In genomic region chr11:114630044-114630443, GRCm38 (mm10) we compare ENCODE assay signal across 19 mouse cellular contexts. TPM values are rescaled to one million over a fixed set of nuclear protein-coding genes. Genes with fewer than 3 reads are reported as not detected.
DNase-seq lines count a peak whose midpoint lies in the region; ATAC-seq and TF ChIP-seq lines count a peak whose summit lies in the region.
"Had no signal": no experiment of that assay in that cellular context is flagged by ENCODE, and none has a peak within 500 bp of the region (broad histone marks: within the 10 kb centered on the region; RNA-seq: fewer than 3 reads in every experiment).

No protein-coding gene starts in this region.

- no peak for ATAC-seq in erythroid progenitor cell, adult 5-6 weeks (replicated peaks; ENCODE audit: low FRiP score, poor library complexity, severe bottlenecking)
- ATAC-seq: activated CD4-positive, CD25-positive, alpha-beta regulatory T cell, adult 4 months; forebrain, embryonic 14.5 days; intestine, embryonic 16.5 days; midbrain, embryonic 13.5 days had no signal

- peak; percentile 57 for TF ChIP-seq CTCF in layer of hippocampus, adult 2 months (conservative IDR thresholded peaks at IDR 0.05)
- TF ChIP-seq CTCF in bone marrow, adult 2 months (IDR thresholded peaks at IDR 0.05; ENCODE audit: control insufficient read depth, insufficient read depth, low read length) = peak; percentile 13; the same call in 1 of the 2 replicates

- no peak for TF ChIP-seq POLR2A in bone marrow, adult 2 months (IDR thresholded peaks at IDR 0.05; ENCODE audit: borderline replicate concordance, control insufficient read depth, low read depth, low read length)

- no peak for DNase-seq in layer of hippocampus, adult 2 months (ENCODE audit: low spot score in 2 of 2)
- no peak for DNase-seq in layer of hippocampus, postnatal 36 days
- DNase-seq in thymus, postnatal 14 days = peak; percentile 14
- DNase-seq in thymus, postnatal 36 days = no peak
- no peak for DNase-seq in embryo, embryonic 10.5 days (ENCODE audit: low spot score)
- DNase-seq: adrenal gland, postnatal 36 days; cerebellum, adult 11 months; gastrocnemius, postnatal 10 days; kidney, postnatal 25 days; lung, postnatal 14 days; right cerebral cortex, postnatal 14 days had no signal

- H3K4me1 ChIP-seq in bone marrow, adult 2 months (ENCODE audit: control insufficient read depth, insufficient read depth, low read length) = no peaks in the 10 kb centered on the region
- H3K4me1 ChIP-seq: limb, embryonic 12.5 days had no signal

- H3K4me3 ChIP-seq in layer of hippocampus, adult 2 months = no peak overlapping the region
- no peak overlapping the region for H3K4me3 ChIP-seq in bone marrow, adult 2 months (replicated peaks; ENCODE audit: control insufficient read depth, low read depth, low read length)
- H3K4me3 ChIP-seq: heart, embryonic 13.5 days; limb, embryonic 12.5 days; midbrain, embryonic 13.5 days had no signal

- WGBS in bone marrow, adult 2 months = 80% methylated on average over 5 of the region's 5 CpGs

- no peak overlapping the region for H3K27ac ChIP-seq in layer of hippocampus, adult 2 months
- no peak overlapping the region for H3K27ac ChIP-seq in bone marrow, adult 2 months (ENCODE audit: control insufficient read depth, insufficient read depth, low read depth, low read length, poor library complexity)
- H3K27ac ChIP-seq: heart, embryonic 13.5 days; limb, embryonic 12.5 days; midbrain, embryonic 13.5 days had no signal

RNA-seq across cellular contexts. Expression of gene Rpl38, which starts 38.3 kb away (rescaled TPM):
- 100 to 1,000 TPM; 905 to 943 TPM for total RNA-seq in layer of hippocampus, adult 2 months (2021)
- total RNA-seq in layer of hippocampus, postnatal 36 days (2021) = 100 to 1,000 TPM; 846 to 926 TPM
- polyA plus RNA-seq in bone marrow, adult 2 months (2011; ENCODE audit: insufficient read depth, insufficient read length, low replicate concordance, missing spikeins) = 2,536 and 3,301 TPM in 2 replicates
- 369 and 378 TPM in 2 replicates for total RNA-seq in erythroid progenitor cell, adult 5-6 weeks (2015; ENCODE audit: low replicate concordance)
- total RNA-seq in erythroid progenitor cell, adult 5-6 weeks (2017; ENCODE audit: low replicate concordance) = 367 and 731 TPM in 2 replicates

RNA-seq across cellular contexts. Expression of gene Ttyh2, which starts 45.2 kb away (rescaled TPM):
- 10 to 100 TPM; 24.4 to 27.8 TPM for total RNA-seq in layer of hippocampus, adult 2 months (2021)
- total RNA-seq in layer of hippocampus, postnatal 36 days (2021) = 10 to 100 TPM; 29.5 to 30.6 TPM
- polyA plus RNA-seq in bone marrow, adult 2 months (2011; ENCODE audit: insufficient read depth, insufficient read length, low replicate concordance, missing spikeins) = 1.6 and 2.6 TPM in 2 replicates
- 1.3 and 1.8 TPM in 2 replicates for total RNA-seq in erythroid progenitor cell, adult 5-6 weeks (2015; ENCODE audit: low replicate concordance)
- 1.6 and 2.4 TPM in 2 replicates for total RNA-seq in erythroid progenitor cell, adult 5-6 weeks (2017; ENCODE audit: low replicate concordance)

Comparison
In these comparisons a context has a peak if more than half of its experiments do, and no peak if none do; other contexts are left out.
1. RNA of gene Ttyh2, which starts 45.2 kb away (total RNA-seq): 29.5 to 30.6 TPM in layer of hippocampus, postnatal 36 days and 24.4 to 27.8 TPM in layer of hippocampus, adult 2 months; 1.3 to 2.4 TPM in erythroid progenitor cell, adult 5-6 weeks; every median in the first group is over 4 times any median in the second.